Mouse (Mus musculus) liver, embryonic 16.5 days (tissue): ENCODE results near the gene Gm28035. TPM values are rescaled to one million over a fixed set of nuclear protein-coding genes. Genes with fewer than 3 reads are reported as not detected.

Experiments used
- ATAC-seq: fragments of 200-750 bp; cut with Nextera tagmentation; 2 replicates; pipeline ENCODE4 v1.8.0; 2017; ENCODE audit warnings: low read depth, mild to moderate bottlenecking, moderate number of reproducible peaks, moderate library complexity
- H3K27ac ChIP-seq: fragments of 300-500 bp; sonication (generic); 2 replicates; pipeline ENCODE4 v1.5.1; 2014; ENCODE audit warnings: mild to moderate bottlenecking, low read length
- H3K27me3 ChIP-seq: fragments of 300-500 bp; sonication (generic); 2 replicates; pipeline ENCODE4 v1.6.1; 2014; ENCODE audit warnings: low read depth, low read length, mixed read lengths; ENCODE audit not compliant: control insufficient read depth, insufficient read depth
- H3K36me3 ChIP-seq: fragments of 300-500 bp; sonication (generic); 2 replicates; pipeline ENCODE4 v1.6.1; 2014; ENCODE audit warnings: mild to moderate bottlenecking; ENCODE audit not compliant: control insufficient read depth, insufficient read depth
- H3K4me1 ChIP-seq: fragments of 300-500 bp; sonication (generic); 2 replicates; pipeline ENCODE4 v1.6.1; 2014; ENCODE audit warnings: low read depth, low read length, mixed read lengths; ENCODE audit not compliant: control insufficient read depth
- H3K4me2 ChIP-seq: fragments of 300-500 bp; sonication (generic); 2 replicates; pipeline ENCODE4 v1.6.1; 2014; ENCODE audit warnings: low read depth, low read length, mixed read lengths
- H3K4me3 ChIP-seq: fragments of 300-500 bp; sonication (generic); 2 replicates; pipeline ENCODE4 v1.5.1; 2014; ENCODE audit warnings: low read depth, mild to moderate bottlenecking, low read length
- H3K9ac ChIP-seq: fragments of 300-500 bp; sonication (generic); 2 replicates; pipeline ENCODE4 v1.6.1; 2014; ENCODE audit warnings: low read depth, low read length
- H3K9me3 ChIP-seq: fragments of 300-500 bp; sonication (generic); replicated peaks from 2 replicates; pipeline ENCODE4 v1.6.1; 2016; ENCODE audit warnings: low read length; ENCODE audit not compliant: control insufficient read depth
- WGBS: fragments of 180-500 bp; shearing (Covaris S2); extraction: QIAGEN DNeasy Blood & Tissue Kit; methylation state at CpG from one replicate; pipeline ENCODE4 v1.1.7; 2014; ENCODE audit not compliant: insufficient replicate concordance; 5-methylcytosine and 5-hydroxymethylcytosine counted together
- polyA plus RNA-seq: library from polyadenylated mRNA; unstranded; fragments of >200 nt; fragmentation: Nextera tagmentation; extraction: Ambion mirVana; gene quantifications from 2 replicates; pipeline ENCODE4 v1.2.1, GENCODE M21; 2015

Gene Gm28035
- polyA plus RNA-seq, 1 experiment from 2014 or later = 0.15 TPM

GRCm38 (mm10) chr2:30270134-30270533, 29.8 kb downstream of the Gm28035 start:
- Histone ChIP-seq H3K9ac (no peak overlapping the region), H3K9me3 (no peaks in the 10 kb centered on the region), H3K27ac (no peak overlapping the region), H3K27me3 (no peaks in the 10 kb centered on the region), H3K36me3 (no peaks in the 10 kb centered on the region), H3K4me3 (no peak overlapping the region), H3K4me1 (peaks cover 16% of the 10 kb centered on the region), H3K4me2 (no peak overlapping the region)
- ATAC-seq = peak; percentile 42
- 0% methylated on average over 1 of the region's 1 CpGs for WGBS

DNA sequence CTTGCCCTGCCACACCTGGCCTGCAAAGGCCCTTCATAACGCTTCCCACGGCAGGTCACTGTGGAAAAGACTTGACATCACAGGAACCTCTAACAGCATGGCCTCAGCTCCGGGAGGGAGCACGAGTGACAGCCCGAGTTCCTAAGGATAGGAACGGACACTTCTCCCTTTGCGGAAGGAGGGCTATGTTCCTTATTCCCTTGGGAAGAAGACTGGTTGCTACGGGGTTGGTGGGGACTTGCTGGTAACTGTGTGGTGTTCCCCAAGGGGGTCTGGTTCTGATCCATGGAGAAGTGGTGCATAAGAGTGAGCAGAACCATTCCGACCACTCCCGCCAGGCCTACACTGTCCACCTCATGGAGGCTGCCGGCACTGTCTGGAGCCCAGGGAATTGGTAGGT, 40.4 kb downstream of the Gm28035 start, which contains the start of gene Gm28038:
Gene Gm28038 (plus strand): TSS at position 301 of the 400 bp plus-strand sequence.
- H3K4me2 ChIP-seq = no peak within 1 kb of the TSS
- no peaks in the 10 kb centered on the region for H3K27me3 ChIP-seq
- no peak within 1 kb of the TSS for H3K4me3 ChIP-seq
- no peaks in the 10 kb centered on the region for H3K9me3 ChIP-seq
- WGBS = 76% methylated on average over 11 of the region's 11 CpGs
- no peaks in the 10 kb centered on the region for H3K36me3 ChIP-seq
- no peak within 1 kb of the TSS for H3K9ac ChIP-seq
- peaks cover 11% of the 10 kb centered on the region for H3K4me1 ChIP-seq
- H3K27ac ChIP-seq = no peak within 1 kb of the TSS
- ATAC-seq = no peak

GRCm38 (mm10) chr2:30281651-30282050, 41.3 kb downstream of the Gm28035 start:
- Histone ChIP-seq H3K4me1 (peaks cover 11% of the 10 kb centered on the region), H3K4me2 (no peak overlapping the region), H3K9me3 (no peaks in the 10 kb centered on the region), H3K4me3 (no peak overlapping the region), H3K27me3 (no peaks in the 10 kb centered on the region), H3K9ac (no peak overlapping the region), H3K27ac (no peak overlapping the region), H3K36me3 (no peaks in the 10 kb centered on the region)
- ATAC-seq = no peak
- whole genome bisulfite sequencing = 62% methylated on average over 3 of the region's 3 CpGs

DNA sequence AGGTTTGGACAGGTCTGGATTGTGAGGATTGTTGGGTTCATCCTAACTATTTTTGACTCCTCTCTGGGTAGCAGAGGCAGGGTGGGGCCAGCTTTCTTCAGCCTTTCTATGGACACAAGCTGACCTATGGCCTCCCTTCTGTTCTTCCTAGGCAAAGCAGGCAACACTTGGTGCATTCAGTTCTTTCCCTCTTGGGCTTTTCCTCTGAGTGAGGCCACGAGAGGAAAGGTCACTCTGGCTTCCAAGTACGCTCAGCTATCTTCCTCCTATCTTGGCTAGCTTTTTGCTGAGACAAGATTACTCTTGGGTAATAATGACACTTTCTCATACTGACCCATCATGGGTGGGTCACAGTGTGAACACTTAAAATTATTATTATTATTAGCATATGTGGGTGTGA, 42.8 kb downstream of the Gm28035 start:
- no peaks in the 10 kb centered on the region for H3K36me3 ChIP-seq
- H3K4me1 ChIP-seq = peaks cover 22% of the 10 kb centered on the region
- no peak for ATAC-seq
- no peak overlapping the region for H3K4me2 ChIP-seq
- no peak overlapping the region for H3K4me3 ChIP-seq
- 70% methylated on average over 2 of the region's 2 CpGs for WGBS
- H3K27me3 ChIP-seq = no peaks in the 10 kb centered on the region
- H3K9ac ChIP-seq = no peak overlapping the region
- H3K27ac ChIP-seq = no peak overlapping the region
- no peaks in the 10 kb centered on the region for H3K9me3 ChIP-seq

DNA sequence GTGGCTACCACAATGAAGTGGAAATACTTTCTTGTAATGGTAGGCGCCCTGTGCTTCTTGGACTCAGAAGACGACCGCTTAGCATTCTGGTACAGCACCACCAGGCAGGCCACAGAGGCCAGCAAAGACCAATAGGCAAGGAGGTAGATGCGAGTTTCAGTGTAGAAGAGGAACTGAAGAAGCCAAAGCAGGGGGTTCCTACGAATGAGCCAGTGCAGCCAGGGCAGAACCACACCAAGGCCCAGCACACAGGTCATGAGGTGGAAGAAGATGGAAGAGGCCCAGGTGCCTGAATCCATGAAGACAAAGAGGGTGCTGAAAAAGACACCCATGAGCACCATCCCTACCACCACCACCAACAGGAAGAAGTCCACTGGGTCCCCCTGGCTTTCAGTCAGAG, 44.6 kb downstream of the Gm28035 start:
- Histone ChIP-seq H3K27ac (no peak overlapping the region), H3K4me3 (peak overlapping the region; percentile 92), H3K36me3 (no peaks in the 10 kb centered on the region), H3K9ac (peak overlapping the region; percentile 88), H3K9me3 (no peaks in the 10 kb centered on the region), H3K4me1 (peaks cover 22% of the 10 kb centered on the region), H3K27me3 (no peaks in the 10 kb centered on the region), H3K4me2 (peak overlapping the region; percentile 96)
- 71% methylated on average over 5 of the region's 5 CpGs for WGBS
- no peak for ATAC-seq

DNA sequence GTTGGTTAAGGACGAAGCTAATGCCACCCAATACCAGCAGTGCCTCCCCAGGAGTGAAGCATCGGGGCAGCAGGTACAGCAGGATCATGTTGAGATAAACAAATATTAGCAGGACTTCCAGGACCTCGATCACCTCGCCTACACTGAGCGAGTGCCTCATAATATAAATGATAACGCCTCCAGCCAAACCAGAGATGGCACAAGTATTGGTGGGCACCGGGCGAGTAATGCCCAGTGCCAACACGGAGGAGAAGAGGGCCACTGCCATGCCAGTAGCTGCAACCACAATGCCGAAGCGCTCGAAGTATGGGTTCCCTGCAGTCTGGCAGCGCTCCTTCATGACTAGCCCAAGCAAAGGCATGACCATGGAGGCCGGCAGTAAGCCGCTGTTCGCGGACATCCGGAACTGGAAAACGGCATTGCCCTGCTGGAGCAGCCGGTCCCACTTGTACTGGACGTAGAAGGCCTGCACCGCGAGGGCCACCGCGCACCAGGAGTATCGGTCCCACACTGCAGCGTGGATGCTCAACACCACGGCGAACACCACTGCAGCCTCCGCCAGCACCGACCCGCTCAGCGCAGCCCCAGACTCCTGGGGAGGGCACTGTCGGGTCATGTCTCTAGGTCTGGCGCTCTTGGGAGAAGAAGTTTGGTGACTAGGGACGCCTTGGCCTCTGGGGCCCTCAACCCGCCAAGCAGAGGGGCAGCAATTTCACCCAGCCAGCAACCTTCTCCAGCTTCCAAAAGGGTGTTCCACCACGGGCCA, 45.2 kb downstream of the Gm28035 start:
- peak overlapping the region; percentile 96 for H3K4me2 ChIP-seq

DNA sequence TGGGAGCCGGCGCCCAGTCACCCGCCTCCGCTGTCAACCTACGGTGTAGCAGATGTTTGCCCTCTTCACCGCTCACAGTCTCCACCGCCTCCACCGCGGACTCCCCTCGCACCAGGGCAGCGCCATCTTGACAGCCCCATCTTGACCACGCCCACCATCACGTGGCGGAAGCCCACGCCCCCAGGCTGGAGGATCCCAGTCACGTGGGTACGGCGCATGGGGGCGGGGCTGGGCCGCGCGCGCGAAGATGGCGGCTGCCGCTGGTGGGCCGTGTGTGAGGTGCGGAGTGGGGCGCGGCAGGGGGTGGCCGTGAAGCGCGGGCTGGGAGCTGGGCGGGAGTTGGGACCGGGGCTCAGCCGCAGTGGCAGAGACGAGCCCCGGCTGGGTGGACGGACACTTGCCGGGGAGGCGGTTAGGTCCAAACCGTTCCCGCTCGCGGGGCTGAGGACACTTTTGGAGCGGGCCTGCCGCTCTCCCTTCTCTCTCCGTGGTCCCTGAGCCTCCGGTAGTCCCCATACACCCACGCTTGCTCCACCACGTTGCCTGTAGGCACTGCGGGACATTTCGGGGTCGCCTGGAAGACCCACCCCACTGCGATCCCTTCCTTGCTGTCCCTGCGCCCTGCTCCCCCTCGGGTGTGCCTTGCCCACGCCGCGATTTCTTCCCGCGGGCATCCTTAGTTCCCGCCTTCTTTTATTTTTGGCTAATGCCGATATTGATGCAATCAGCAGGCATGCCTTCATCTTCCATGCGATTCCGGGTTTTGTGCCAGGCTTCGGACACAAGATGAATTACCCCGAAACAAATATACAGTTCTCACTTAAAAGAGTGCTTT, 46.0 kb downstream of the Gm28035 start, which contains the start of the genes Dolk and Nup188:
Gene Dolk (minus strand): TSS at position 143 of the 835 bp plus-strand sequence.
Gene Nup188 (plus strand): TSS at position 206 of the 835 bp plus-strand sequence.
- H3K27me3 ChIP-seq = no peaks in the 10 kb centered on the region
- peak within 1 kb of the TSS; percentile 88 for H3K9ac ChIP-seq
- no peaks in the 10 kb centered on the region for H3K36me3 ChIP-seq
- peak within 1 kb of the TSS; percentile 63 for H3K27ac ChIP-seq
- H3K9me3 ChIP-seq = no peaks in the 10 kb centered on the region
- peak within 1 kb of the TSS; percentile 92 for H3K4me3 ChIP-seq
- WGBS = under 1% methylated on average over 63 of the region's 68 CpGs
- peak within 1 kb of the TSS; percentile 96 for H3K4me2 ChIP-seq
- ATAC-seq = peak; percentile 89
- peaks cover 22% of the 10 kb centered on the region for H3K4me1 ChIP-seq

More for the DNA sequence above, 45.2 kb downstream of the Gm28035 start:
- H3K4me1 ChIP-seq = peaks cover 22% of the 10 kb centered on the region
- peak overlapping the region; percentile 88 for H3K9ac ChIP-seq
- no peaks in the 10 kb centered on the region for H3K36me3 ChIP-seq
- ATAC-seq = peak; percentile 52
- H3K4me3 ChIP-seq = peak overlapping the region; percentile 92
- WGBS = 5% methylated on average over 38 of the region's 38 CpGs
- H3K9me3 ChIP-seq = no peaks in the 10 kb centered on the region
- peak overlapping the region; percentile 48; the same call in 1 of the 2 replicates for H3K27ac ChIP-seq
- no peaks in the 10 kb centered on the region for H3K27me3 ChIP-seq

GRCm38 (mm10) chr2:30287027-30287373, 46.6 kb downstream of the Gm28035 start:
- H3K27ac ChIP-seq = peak overlapping the region; percentile 56
- ATAC-seq = no peak

More at GRCm38 (mm10) chr2:30287027-30287373, 46.6 kb downstream of the Gm28035 start:
- H3K36me3 ChIP-seq = no peaks in the 10 kb centered on the region
- H3K4me3 ChIP-seq = peak overlapping the region; percentile 92
- no peaks in the 10 kb centered on the region for H3K9me3 ChIP-seq
- peaks cover 22% of the 10 kb centered on the region for H3K4me1 ChIP-seq
- WGBS = under 1% methylated on average over 10 of the region's 10 CpGs
- peak overlapping the region; percentile 88 for H3K9ac ChIP-seq
- no peaks in the 10 kb centered on the region for H3K27me3 ChIP-seq
- peak overlapping the region; percentile 96 for H3K4me2 ChIP-seq
